Mouse (Mus musculus): Measurements from ENCODE around the gene Ugt1a2.
"Not testable (repeated sequence)": the region's sequence is repeated elsewhere in the genome, so short reads cannot be mapped to it uniquely, and the experiment has no call there.

The Ugt1a2 gene

DNA sequence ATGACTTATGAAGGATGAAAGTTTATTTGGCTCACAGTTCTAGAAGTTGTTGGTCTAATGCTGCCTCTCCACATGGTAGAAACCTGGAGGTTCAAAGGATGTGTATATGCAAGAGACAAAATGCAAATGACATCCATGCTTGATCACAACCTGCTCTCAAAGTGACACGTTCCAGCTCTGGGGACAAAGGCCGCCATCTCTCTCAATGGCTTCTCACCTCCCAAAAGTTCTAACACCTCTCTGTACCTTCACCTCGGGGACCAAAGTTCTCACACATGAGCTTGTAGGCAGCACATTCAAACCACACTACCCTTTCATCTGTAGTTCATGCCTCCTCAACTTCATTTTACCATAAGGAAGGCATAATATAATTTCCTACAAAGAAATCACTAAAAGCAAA lies 17.2 kb downstream of the Ugt1a2 start:
- DNase-seq (ENCODE audit: low read depth, low spot score) = peak; percentile 3

DNA sequence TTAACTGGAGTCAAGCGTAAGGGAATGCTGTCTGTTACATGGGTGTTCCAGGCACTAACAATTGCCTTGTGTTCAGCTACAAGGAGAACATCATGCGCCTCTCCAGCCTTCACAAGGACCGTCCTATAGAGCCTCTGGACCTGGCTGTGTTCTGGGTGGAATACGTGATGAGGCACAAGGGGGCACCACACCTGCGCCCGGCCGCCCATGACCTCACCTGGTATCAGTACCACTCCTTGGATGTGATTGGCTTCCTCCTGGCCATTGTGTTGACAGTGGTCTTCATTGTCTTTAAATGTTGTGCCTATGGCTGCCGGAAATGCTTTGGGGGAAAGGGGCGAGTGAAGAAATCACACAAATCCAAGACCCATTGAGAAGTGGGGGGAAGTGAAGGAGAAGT lies 17.6 kb downstream of the Ugt1a2 start:
- DNase-seq (ENCODE audit: low read depth, low spot score) = no peak

DNA sequence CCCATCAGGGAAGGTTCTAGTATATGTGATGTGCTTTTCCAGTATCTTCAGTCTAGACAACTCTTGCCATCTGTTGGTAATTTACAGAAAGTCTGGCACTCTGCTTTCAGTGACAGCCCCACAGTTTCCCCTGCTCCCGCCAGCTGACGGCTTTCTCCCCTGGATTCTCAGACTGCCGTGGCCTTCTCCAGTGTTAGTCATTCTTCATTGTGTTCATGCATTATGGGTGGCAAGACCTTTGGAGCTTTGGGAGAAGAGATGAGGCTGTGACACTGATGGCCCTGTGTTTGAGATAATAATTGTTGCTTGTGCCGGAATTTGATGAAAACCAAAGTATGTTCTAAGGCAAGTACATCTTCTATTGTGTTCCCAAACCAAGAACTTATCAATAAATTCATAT lies 18.2 kb downstream of the Ugt1a2 start:
- DNase-seq (ENCODE audit: low read depth, low spot score) = no peak

DNA sequence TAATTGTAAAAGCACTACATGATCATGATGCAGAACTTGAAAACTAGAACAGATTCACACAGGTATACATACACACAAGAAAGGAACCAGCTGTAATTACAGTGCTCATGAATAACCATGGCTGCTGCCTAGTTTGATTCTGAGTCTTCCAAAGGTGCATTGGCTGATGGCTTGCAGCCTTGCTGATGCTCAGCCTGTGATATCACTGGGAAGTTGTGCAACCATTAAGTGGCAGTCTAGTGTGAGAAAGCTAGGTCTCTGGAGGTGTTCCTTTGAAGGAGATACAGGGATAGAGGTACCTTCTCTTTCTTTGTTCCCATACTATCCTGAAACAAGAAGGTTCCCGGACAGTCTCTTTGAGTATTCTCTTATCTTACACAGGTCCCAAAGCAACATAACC lies 18.7 kb downstream of the Ugt1a2 start:
- no peak for DNase-seq (ENCODE audit: low read depth, low spot score)

DNA sequence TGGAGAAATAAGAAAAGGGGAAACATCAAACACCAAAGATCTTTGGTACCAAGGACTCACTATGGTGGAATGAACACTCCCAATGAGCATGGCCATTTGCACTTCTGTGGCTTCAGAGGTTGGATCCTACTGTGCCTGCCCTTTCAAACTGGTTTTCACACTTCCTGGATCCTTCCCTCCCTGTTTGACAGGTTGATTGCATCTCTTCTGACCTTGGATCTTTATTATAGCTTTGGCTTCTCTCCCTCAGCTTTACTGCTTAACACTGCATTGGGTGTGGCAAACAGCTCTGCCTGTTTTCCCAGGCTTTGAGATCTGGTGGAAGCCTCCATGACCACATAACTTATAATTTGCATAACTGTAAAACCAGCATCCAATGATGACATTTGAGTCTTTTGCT lies 19.9 kb downstream of the Ugt1a2 start:
- DNase-seq (ENCODE audit: low read depth, low spot score) = no peak

DNA sequence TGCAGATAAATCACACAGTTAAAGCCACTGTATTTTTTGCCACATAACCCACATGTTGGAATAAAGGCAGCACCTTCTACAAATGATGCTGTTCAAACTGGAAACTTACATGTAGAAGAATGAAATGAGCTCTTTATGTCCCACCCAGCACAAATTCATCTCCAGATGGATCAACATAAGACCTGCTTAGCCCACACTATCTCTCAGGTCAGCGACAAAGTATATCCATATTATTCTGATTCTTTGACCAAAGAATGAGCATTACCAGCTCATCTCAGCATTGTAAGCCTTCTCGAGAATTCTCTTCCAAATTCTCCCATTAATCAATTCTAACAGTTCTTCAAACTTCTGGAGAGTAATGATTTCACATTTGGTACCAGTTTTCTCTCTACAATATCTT lies 21.8 kb downstream of the Ugt1a2 start:
- DNase-seq (ENCODE audit: low read depth, low spot score) = no peak

DNA sequence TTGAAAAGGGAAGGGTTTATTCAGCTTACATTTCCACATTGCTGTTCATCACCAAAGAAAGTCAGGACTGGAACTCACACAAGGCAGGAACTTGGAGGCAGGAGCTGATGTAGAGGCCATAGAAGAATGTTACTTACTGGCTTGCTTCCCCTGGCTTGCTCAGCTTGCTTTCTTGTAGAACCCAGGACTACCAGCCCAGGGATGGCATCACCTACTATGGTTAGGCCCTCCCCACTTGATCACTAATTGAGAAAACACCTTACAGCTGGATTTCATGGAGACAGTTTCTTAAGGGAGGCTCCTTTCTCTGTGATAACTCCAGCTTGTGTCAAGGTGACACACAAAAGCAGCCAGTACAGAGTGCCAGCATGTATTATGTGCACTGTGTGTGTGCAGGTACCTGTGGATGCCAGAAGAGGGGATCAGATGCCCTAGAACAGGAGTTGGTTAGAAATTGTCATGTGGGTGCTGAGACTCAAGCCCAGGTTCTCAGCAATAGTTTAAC lies 22.7 kb downstream of the Ugt1a2 start:
- not testable (repeated sequence) for DNase-seq (ENCODE audit: low read depth, low spot score)

DNA sequence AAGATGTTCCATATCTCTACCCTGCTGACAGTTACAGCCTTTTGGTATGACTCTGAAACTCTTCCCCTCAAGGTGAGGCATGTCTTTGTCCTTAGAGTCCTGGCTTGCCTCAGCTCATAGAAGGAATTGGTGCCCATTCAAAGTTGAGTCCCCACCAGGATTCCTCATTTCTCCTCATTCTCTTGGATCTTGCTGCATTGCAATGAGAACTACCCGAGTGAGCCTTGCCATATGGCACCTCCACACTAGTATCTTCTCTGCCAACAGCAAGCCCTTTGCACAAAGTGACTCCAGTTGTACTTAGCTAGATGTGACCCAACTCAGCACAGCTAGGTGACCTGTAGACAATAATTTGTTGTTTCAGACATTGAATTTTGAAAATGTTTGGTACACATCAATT lies 23.2 kb downstream of the Ugt1a2 start:
- no peak for DNase-seq (ENCODE audit: low read depth, low spot score)

DNA sequence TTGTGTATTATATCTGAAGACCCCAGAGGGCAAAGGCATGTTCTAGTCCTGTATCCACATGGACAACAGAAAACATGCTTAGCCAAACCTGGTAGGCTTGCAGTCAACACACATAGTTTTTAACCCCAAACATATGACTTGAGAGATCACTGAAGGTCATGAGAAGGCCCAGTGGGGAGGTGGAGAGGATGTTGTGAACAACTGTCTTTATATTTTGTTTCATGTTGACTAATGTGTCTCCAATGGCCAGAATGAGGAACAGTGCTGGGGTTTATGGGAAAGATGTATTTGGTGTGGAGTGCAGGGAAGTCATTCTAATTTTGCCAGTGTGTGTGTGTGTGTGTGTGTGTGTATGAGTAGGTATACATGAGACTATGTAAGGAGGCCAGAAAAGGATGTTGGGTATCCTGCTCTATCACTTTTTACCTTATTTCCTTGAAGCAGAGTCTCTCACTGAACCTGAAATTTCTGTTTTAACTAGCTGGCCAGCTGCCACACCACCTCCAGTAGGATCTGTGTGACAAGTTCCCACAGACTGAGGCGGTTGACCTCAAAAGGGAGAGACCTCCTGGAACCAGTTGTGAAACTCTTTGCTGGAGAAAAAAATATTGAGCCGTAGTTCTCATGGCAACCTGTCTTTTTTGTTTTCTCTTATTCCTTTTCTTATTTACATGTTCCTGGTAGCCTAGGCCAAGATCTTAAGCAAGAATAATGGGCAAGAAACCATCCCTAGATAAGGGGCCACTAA lies 23.8 kb downstream of the Ugt1a2 start:
- no peak for DNase-seq (ENCODE audit: low read depth, low spot score)

DNA sequence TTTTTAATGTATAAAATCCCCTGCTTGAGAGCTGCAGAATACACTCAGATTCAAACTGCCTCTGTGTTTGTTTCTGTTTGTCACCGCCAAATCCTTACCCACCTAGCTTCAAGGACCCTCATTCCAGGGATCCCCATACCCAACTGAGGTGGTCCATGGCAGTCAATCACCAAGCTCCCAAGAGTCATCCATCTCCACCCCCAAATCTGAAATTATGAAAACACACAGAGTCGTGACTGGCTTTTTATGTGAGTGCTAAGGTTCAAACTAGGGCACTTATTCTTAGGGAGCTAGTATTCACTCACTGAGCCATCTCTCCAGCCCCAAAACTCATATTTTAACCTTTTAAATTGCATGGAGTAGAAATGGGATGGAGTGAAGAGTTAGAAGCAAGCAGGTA lies 24.9 kb downstream of the Ugt1a2 start:
- DNase-seq (ENCODE audit: low read depth, low spot score) = not testable (repeated sequence)

DNA sequence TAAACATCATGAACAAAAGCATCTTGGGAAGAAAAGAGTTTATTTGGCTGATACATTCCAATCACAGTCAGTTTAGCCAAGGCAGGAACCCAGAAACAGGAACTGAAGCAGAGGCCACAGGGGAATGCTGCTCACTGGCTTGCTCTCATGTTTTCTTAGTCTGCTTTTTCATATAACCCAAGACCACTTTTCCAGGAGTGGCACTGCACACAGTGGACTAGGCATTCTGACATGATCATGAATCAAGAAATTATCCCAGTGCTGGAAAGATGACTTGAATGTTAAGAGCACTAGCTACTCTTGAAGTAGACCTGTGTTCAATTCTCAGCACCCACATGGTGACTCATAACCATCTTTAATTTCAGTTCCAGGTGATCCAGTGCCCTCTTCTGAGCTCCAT lies 25.3 kb downstream of the Ugt1a2 start:
- DNase-seq (ENCODE audit: low read depth, low spot score) = no peak

DNA sequence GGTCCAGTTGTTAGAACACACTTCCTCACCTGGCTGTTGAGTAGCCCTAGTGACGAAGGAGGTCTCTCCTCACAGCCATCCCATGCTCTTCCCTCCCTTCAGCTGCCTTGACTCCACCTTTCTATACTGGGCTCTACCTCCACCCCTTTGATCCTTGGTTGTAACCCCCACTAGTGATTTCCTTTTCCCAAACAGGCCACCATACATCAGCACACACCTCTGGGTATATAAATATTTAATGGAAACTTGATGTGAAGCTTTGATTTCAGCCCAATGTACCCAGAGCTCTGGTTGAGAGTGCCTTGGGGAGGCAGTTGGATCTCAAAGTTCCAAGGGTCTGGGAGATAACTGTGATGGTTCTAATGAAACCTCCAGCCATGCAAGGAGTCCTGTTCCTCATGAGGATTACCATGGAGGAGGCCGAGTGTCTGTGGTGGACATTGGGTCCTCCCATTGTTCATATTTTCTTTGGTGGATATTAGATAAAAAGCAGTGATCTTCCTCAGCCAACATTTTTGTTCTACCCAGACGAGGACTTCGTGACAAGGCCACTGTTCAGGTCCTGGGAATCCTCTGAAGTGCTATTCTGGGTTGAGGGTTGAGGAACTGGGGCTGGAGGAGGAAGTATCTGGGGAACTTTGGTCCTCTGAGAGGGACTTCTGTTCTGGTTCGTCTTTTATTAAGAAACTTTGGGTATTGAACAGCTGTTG lies 26.4 kb downstream of the Ugt1a2 start, which contains the start of gene Mroh2a:
Mroh2a (plus strand) TSS at position 317 of the 710 bp plus-strand sequence.
- no peak for DNase-seq (ENCODE audit: low read depth, low spot score)

DNA sequence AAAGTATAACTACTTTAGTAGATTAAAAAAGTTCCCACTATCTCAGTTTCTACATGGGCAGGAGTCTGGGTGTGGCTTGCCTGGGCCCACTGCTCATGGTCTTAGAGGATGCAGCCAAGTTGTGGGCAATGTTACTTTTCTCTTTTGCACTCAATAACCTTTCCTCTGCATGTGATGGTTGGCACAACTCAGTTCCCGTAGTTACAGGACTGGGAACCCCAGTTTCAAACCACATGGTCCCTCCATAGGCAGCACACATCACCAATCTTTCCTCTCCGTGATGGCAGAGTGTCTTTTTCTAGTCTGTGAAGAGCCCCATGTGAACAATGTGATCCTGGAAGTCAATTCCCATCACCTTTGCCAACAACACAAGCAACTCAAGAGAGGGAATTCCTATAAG lies 27.1 kb downstream of the Ugt1a2 start:
- no peak for DNase-seq (ENCODE audit: low read depth, low spot score)

DNA sequence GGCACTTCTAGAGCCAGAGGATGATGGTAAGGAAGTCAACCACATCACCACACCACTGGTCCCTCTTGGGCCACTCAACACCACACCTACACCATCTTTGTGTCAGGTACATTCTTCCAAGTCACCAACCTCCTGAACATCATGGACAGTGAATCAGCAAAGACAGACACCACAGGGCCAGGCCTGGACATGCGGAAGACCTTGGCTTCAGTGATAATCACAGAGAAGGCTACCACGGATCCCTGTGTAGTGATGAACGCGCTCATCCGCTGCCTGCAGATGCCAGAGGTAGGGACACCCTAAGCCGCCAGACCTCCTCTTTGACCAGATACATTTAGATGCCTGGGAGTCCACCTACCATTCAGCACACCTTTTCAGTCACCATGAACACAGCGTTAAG lies 27.7 kb downstream of the Ugt1a2 start:
- no peak for DNase-seq (ENCODE audit: low read depth, low spot score)

DNA sequence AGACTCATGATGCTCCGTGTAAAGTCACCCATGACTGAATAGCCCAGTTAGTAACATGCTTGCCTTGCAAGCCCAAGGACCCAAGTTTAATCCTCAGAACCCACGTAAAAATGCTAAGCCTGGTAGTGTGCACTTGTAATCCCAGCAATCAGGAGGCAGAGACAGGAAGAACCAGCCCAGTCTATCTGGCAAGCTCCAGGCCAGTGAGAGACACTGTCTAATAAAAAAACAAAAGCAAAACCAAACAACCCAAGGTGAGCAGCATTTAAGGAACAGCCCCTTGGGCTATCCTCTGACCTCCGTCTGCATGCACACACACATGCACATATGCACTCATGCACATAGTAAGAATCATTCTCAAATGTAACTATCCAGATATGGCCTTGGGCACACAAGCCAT lies 29.2 kb downstream of the Ugt1a2 start:
- DNase-seq (ENCODE audit: low read depth, low spot score) = no peak

DNA sequence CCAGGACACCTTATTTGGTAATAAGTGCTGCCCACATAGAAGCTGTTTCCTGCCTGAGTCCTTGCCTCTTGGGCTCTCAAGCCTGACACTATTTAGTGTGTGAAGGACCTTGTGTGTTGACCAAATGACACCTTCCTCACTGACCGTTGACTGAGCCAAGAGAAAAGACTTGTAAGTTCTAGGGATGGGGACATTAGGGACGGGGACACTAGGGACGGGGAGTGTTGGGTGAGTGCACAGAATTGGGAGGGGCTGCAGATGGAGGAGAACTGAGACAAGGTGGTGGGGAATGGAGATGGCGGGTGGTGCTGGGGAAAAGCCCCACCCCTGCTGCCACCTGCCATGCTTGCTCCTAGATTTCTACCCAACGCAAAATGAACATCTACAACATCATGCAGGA lies 29.6 kb downstream of the Ugt1a2 start:
- DNase-seq (ENCODE audit: low read depth, low spot score) = no peak

DNA sequence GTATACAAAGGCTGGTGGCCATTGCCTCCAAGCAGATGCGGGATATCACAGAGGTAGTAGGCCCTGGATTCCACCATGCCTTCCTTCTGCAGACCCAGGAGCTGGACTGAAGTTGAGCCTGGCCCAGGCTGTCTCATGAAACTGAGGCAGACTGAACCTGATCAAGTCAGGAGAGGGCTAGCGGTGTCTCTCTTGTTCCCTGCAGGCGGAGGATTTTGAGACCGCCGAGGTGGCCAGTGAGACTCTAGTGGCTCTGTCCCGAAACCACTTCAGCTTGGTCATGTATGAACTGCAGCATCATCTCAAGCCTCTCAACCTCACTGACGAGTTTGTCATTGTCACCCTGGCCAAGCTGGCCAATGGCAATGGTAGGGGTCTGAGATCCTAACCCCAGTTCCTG lies 30.0 kb downstream of the Ugt1a2 start:
- DNase-seq (ENCODE audit: low read depth, low spot score) = no peak

DNA sequence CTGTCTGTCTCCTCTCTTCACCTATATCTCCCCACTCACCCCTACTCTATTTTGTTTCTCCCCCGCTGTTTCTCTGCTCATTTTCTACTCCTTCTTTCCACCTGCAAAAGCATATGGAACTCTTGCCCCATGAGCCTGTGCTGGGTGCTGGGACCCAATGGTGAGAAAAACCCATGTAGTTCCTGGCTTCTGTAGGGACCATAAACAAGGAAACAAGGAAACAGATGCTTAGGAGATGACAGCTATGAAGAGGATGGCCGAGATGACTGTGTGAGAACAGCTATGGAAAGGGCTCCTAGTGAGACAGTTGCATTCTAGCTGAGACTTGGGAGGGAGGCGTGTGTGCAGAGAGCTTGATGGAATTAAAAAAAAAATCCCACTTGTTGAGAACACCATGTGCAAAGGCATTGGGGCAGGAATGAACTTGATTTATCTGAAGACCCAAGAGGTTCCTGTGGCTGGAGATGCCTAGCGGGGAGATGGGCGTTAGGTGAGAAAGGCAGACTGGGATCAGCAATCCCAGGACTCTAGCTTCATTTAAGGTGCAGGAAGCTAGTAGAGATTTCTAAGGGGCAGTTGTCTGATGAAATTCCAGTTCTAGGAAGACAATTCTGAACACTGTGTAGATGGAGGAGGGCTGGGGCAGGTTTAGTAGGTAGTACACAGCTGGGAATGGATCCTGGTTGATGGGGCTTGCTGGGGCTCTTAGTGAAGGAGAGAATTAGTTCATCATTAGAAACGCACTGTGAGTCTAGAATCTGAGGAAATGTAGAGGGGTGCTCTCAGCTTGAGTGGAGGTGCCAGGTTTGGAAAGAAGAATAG lies 30.8 kb downstream of the Ugt1a2 start:
- DNase-seq (ENCODE audit: low read depth, low spot score) = no peak

DNA sequence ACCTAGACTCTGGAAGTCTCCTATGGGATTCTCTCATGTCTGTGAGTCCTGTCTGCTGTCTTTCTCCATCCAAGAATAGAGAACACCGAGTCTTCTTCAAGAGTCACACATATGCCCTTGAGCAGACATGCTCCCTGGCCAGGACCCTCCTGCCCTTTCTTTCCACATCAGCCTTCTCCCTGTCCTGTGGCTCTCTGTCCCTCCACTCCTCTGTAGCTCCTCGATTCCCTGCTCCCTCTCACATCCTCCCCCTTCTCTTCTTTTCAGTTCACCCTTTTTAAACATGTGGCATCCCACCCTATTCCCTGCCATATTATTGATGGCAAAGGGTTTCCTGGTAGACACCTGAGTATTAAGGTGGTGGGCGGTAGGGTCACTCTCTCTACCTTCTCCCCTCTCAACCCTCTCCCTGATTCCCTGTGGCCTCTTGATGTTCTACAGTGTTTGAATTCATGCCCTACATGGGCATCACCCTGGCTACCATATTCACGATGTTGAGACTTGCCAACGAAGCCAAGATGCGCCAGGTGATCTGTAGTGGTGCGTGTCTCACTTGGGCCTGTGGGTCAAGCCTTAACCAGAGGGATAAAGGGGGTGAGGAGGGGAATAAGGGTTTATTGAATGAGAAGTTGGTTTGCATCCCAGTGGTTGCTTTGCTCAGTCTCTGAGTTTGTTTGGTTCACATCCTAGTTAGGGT lies 31.6 kb downstream of the Ugt1a2 start:
- no peak for DNase-seq (ENCODE audit: low read depth, low spot score)

DNA sequence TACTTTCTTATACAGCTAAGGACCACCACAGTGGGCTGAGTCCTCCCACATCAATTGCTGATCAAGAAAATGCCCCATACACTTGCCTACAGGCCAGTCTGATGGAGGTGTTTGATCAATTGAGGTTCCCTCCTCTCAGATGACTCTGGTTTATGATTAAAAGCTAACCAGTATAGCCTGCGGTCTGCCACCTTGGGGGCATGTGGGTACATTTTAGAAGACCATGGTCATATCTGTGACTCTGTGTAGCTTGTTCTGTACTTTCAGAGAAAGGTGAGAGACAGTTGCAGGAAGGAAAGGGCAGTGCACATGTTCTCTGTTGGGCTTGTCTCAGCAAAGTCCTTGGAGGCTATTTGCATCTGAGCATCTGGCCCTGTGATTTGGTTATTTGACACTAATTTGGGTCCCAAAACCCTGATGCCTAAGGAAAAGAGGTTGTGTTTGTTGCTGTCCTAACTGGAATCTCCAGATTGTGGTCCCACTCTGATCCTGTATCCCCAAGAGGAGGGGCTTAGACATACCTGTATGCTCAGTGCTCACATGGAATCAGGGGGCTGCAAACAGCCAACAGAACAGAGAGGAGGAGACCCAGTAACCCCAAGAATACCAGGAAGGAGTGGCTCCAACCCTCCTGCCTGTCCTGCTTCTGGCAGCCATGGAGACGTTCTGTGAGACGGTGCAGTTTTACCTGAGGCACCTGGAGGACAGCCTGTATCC lies 32.4 kb downstream of the Ugt1a2 start:
- DNase-seq (ENCODE audit: low read depth, low spot score) = no peak

All from 3T3-L1 (cell line).